Mouse (Mus musculus) ES-E14 (cell line): ENCODE measurements around the gene Selenoo. TPM values are rescaled to one million over a fixed set of nuclear protein-coding genes. Genes with fewer than 3 reads are reported as not detected.

Experiments used
- DNase-seq: peaks from one replicate; pipeline ENCODE4 v3.0.0-alpha.2; 2013; ENCODE audit warnings: low read depth, low spot score
- H3K27ac ChIP-seq: 2 replicates; pipeline ENCODE4 v1.5.1; 2012; ENCODE audit warnings: low read depth, mild to moderate bottlenecking, low read length, moderate library complexity, mixed read lengths; ENCODE audit not compliant: poor library complexity, insufficient read depth, severe bottlenecking
- H3K36me3 ChIP-seq: 2 replicates; pipeline ENCODE4 v1.6.1; 2012; ENCODE audit warnings: mild to moderate bottlenecking, low read length, moderate library complexity, mixed read lengths; ENCODE audit not compliant: control insufficient read depth, poor library complexity, insufficient read depth, severe bottlenecking
- H3K4me1 ChIP-seq, 2 experiments: fragments of 150-350 bp in 1 of 2; sonication (generic) in 1 of 2; 2 replicates each; pipeline ENCODE4 v1.6.1; 2012; ENCODE audit warnings: low read length in 2 of 2, mild to moderate bottlenecking in 1 of 2, mixed read lengths in 1 of 2; ENCODE audit not compliant: control insufficient read depth in 2 of 2, insufficient read depth in 2 of 2, poor library complexity in 1 of 2
- H3K4me3 ChIP-seq, 2 experiments: fragments of 150-350 bp in 1 of 2; sonication (generic) in 1 of 2; 2 replicates each; pipeline ENCODE4 v1.5.1; 2012; ENCODE audit warnings: low read length in 2 of 2, low read depth in 1 of 2, mild to moderate bottlenecking in 1 of 2, mixed read lengths in 1 of 2; ENCODE audit not compliant: insufficient read depth in 1 of 2, poor library complexity in 1 of 2, severe bottlenecking in 1 of 2
- H3K9ac ChIP-seq: 2 replicates; pipeline ENCODE4 v1.6.1; 2012; ENCODE audit warnings: low read depth, mild to moderate bottlenecking, low read length, mixed read lengths; ENCODE audit not compliant: poor library complexity, insufficient read depth, severe bottlenecking
- H3K9me3 ChIP-seq: fragments of 150-350 bp; sonication (generic); 2 replicates; pipeline ENCODE4 v1.6.1; 2012; ENCODE audit warnings: low read depth, mild to moderate bottlenecking, low read length; ENCODE audit not compliant: control insufficient read depth, insufficient read depth
- CHD2 ChIP-seq: IDR thresholded peaks from 2 replicates; pipeline ENCODE4 v1.6.1; 2014; ENCODE audit warnings: mild to moderate bottlenecking, low read depth, low read length, inconsistent platforms
- HCFC1 ChIP-seq: IDR thresholded peaks from 2 replicates; pipeline ENCODE4 v1.6.1; 2012; ENCODE audit warnings: low read length, inconsistent platforms, borderline replicate concordance; ENCODE audit not compliant: insufficient read depth
- MAFK ChIP-seq: IDR thresholded peaks from 2 replicates; pipeline ENCODE4 v1.6.1; 2014; ENCODE audit warnings: mild to moderate bottlenecking, low read depth, low read length, inconsistent platforms; ENCODE audit not compliant: insufficient read depth
- ZC3H11A ChIP-seq: IDR thresholded peaks from 2 replicates; pipeline ENCODE4 v1.6.1; 2012; ENCODE audit warnings: low read depth, mild to moderate bottlenecking, inconsistent platforms, low read length, borderline replicate concordance
- ZNF384 ChIP-seq: IDR thresholded peaks from 2 replicates; pipeline ENCODE4 v1.6.1; 2012; ENCODE audit warnings: low read depth, low read length, inconsistent platforms
- in situ Hi-C, 2 experiments: fragments of 600-800 bp; cut with MboI; formaldehyde crosslinking; loops; one replicate each; pipeline ENCODE4 v1.15.1; 2025; ENCODE audit warnings: low sequenced_read_pairs in 2 of 2, inconsistent platforms in 1 of 2; ENCODE audit not compliant: unreplicated experiment in 2 of 2
- total RNA-seq: library from RNA; depleted of rRNA; stranded (reverse); fragments of 300-350 nt; gene quantifications from 2 replicates; pipeline ENCODE4 v1.2.3, GENCODE M21; 2012

The Selenoo gene
- total RNA-seq, 1 experiment = 7.5 TPM

DNA sequence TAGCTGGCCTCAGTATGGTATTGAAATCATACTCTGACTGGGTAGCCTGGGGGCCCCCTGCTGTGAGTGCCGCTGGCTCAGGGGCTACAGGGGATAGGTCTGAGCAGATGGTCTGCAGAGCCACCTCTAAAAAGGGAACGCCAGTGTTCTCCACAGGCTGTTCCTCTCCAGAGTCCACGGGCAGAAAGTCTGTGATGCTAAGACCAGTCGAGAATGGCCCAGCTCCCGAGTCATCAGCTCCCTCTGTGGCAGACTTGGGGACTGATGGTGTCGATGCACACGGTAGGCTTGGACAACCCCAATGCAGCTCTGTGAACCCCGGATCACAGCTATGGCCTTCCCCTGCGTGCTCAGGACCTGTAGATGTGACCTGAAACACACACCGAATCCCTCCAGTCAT lies 15.0 kb downstream of the Selenoo start:
- in situ Hi-C loops = no loop called here

DNA sequence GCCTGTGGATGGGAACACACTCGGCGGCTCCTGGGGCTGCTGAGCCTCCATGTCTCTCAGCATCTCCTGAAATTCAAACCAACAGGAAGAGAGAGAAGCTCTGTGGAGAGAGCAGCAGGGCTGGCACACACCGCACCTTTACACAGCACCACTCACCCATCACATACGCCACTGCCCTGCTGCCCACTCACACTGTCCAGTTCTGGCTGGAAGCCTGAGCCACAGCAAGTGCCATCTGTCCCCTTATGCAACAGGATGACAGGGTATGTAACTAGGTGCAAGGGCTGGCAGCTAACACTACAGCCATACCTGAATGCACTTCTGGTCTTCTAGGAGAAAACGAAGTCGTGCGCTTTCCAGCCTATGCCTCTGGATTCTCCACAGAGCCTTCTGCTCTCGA lies 15.5 kb downstream of the Selenoo start:
- Histone ChIP-seq H3K9me3 (no peaks in the 10 kb centered on the region), H3K36me3 (peaks cover 85% of the 10 kb centered on the region), H3K4me1 (no peaks in the 10 kb centered on the region), H3K4me3 (no peak overlapping the region), H3K27ac (no peak overlapping the region), H3K9ac (no peak overlapping the region)
- DNase-seq = no peak
- no peak for TF ChIP-seq MAFK
- no peak for TF ChIP-seq HCFC1
- TF ChIP-seq ZC3H11A = no peak
- no peak for TF ChIP-seq ZNF384
- no peak for TF ChIP-seq CHD2
- in situ Hi-C loops = no loop called here

More for the DNA sequence above, 15.0 kb downstream of the Selenoo start:
- DNase-seq = no peak
- no peak overlapping the region for H3K27ac ChIP-seq
- no peaks in the 10 kb centered on the region for H3K9me3 ChIP-seq
- peaks cover 83% of the 10 kb centered on the region for H3K36me3 ChIP-seq
- H3K4me3 ChIP-seq = no peak overlapping the region
- H3K4me1 ChIP-seq = no peaks in the 10 kb centered on the region
- no peak for TF ChIP-seq MAFK
- TF ChIP-seq ZC3H11A = no peak
- TF ChIP-seq HCFC1 = no peak
- no peak for TF ChIP-seq ZNF384
- no peak for TF ChIP-seq CHD2
- no peak overlapping the region for H3K9ac ChIP-seq

DNA sequence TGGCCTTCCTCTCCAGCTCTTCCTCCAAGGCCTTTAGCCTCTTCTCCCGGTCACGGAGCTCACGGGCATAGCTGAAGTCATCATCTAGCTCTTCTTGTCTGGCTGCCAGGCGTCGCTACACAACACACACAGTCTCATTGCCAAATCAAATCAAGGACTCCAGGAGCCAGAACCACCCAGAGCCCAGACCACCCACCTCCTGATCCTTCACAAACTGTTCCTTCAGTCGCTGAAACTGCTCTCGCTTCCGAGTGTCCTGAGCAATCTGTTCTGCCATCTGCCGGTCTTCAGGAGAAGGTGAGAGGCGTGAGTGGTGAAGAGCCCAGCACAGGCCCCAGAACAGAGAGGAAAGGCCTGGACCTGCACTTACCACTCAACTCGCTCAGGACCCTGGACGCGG lies 17.2 kb downstream of the Selenoo start:
- no peaks in the 10 kb centered on the region for H3K9me3 ChIP-seq
- no peak overlapping the region for H3K4me3 ChIP-seq
- no peaks in the 10 kb centered on the region for H3K4me1 ChIP-seq
- no peak for DNase-seq
- peaks cover 79% of the 10 kb centered on the region for H3K36me3 ChIP-seq
- no peak overlapping the region for H3K27ac ChIP-seq
- H3K9ac ChIP-seq = no peak overlapping the region
- in situ Hi-C loops = no loop called here
- TF ChIP-seq HCFC1 (no peak), MAFK (no peak), ZNF384 (no peak), CHD2 (no peak), ZC3H11A (no peak)

DNA sequence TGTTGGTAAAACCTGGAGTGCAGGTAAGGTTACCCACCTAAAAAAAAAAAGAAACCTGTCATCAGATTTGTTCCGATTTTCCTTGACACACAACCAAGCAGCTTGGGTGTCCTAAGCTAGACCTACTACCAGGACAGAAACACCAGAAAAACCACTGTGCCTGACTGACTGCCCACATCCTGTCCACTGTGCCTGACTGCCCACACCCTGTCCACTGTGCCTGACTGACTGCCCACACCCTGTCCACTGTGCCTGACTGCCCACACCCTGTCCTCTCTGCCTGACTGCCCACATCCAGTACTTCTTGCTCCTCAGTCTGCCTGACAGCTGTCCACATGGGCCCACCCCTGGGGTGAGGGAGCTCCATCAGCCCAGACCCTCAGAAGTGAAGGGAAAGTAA lies 18.1 kb downstream of the Selenoo start:
- no peaks in the 10 kb centered on the region for H3K9me3 ChIP-seq
- TF ChIP-seq ZC3H11A = no peak
- TF ChIP-seq HCFC1 = no peak
- TF ChIP-seq MAFK = no peak
- no peak for TF ChIP-seq ZNF384
- no peak for TF ChIP-seq CHD2
- in situ Hi-C loops = no loop called here
- H3K4me3 ChIP-seq = no peak overlapping the region
- no peaks in the 10 kb centered on the region for H3K4me1 ChIP-seq
- peaks cover 75% of the 10 kb centered on the region for H3K36me3 ChIP-seq
- no peak overlapping the region for H3K9ac ChIP-seq
- H3K27ac ChIP-seq = no peak overlapping the region
- DNase-seq = no peak

DNA sequence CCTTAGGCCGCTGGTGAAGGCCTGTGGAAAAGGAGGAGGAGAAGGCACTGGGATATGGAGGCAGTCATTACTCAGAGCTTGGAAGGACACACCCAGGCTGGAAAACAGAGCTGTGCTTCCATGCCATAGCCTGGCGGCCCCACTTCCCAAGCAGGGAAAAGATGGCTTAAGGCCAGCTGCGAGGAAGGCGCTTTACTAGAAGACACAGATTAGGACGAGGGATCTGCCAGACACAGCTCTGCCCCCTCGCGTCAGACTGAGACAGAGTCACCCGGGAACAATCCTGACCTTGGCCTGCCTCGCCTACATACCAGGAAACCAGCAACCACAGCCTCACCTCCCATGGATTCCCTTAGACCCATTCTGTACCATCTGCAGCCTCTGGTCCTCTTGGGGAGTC lies 21.3 kb downstream of the Selenoo start:
- in situ Hi-C loops = no loop called here
- TF ChIP-seq ZC3H11A (no peak), ZNF384 (no peak), CHD2 (no peak), MAFK (no peak), HCFC1 (no peak)
- DNase-seq = no peak
- no peaks in the 10 kb centered on the region for H3K4me1 ChIP-seq
- H3K9me3 ChIP-seq = no peaks in the 10 kb centered on the region
- H3K4me3 ChIP-seq = no peak overlapping the region
- H3K27ac ChIP-seq = no peak overlapping the region
- peaks cover 51% of the 10 kb centered on the region for H3K36me3 ChIP-seq
- H3K9ac ChIP-seq = no peak overlapping the region
